Mouse (Mus musculus) embryonic facial prominence, embryonic 14.5 days (tissue): ENCODE measurements around the gene Prok1. TPM values are rescaled to one million over a fixed set of nuclear protein-coding genes. Genes with fewer than 3 reads are reported as not detected.

Source experiments
- ATAC-seq: fragments of 200-750 bp; cut with Nextera tagmentation; 2 replicates; pipeline ENCODE4 v1.8.0; 2017; ENCODE audit warnings: low read depth, moderate number of reproducible peaks, moderate TSS enrichment
- DNase-seq: peaks from one replicate; pipeline ENCODE4 v3.0.0-alpha.2; 2015; ENCODE audit warnings: low spot score
- H3K27ac ChIP-seq: fragments of 300-500 bp; sonication (generic); replicated peaks from 2 replicates; pipeline ENCODE4 v1.5.1; 2014; ENCODE audit warnings: low read depth, mild to moderate bottlenecking, low read length, moderate library complexity
- H3K27me3 ChIP-seq: fragments of 300-500 bp; sonication (generic); replicated peaks from 2 replicates; pipeline ENCODE4 v1.6.1; 2014; ENCODE audit warnings: low read length; ENCODE audit not compliant: control insufficient read depth, insufficient read depth
- H3K36me3 ChIP-seq: fragments of 300-500 bp; sonication (generic); 2 replicates; pipeline ENCODE4 v1.6.1; 2014; ENCODE audit warnings: low read length, mixed read lengths; ENCODE audit not compliant: control insufficient read depth, insufficient read depth
- H3K4me1 ChIP-seq: fragments of 300-500 bp; sonication (generic); 2 replicates; pipeline ENCODE4 v1.6.1; 2014; ENCODE audit warnings: antibody characterized with exemption, low read length; ENCODE audit not compliant: control insufficient read depth, insufficient read depth
- H3K4me2 ChIP-seq: fragments of 300-500 bp; sonication (generic); 2 replicates; pipeline ENCODE4 v1.6.1; 2014; ENCODE audit warnings: low read depth, mild to moderate bottlenecking, low read length, moderate library complexity, mixed read lengths
- H3K4me3 ChIP-seq: fragments of 300-500 bp; sonication (generic); 2 replicates; pipeline ENCODE4 v1.5.1; 2014; ENCODE audit warnings: low read depth, mild to moderate bottlenecking, low read length
- H3K9ac ChIP-seq: fragments of 300-500 bp; sonication (generic); 2 replicates; pipeline ENCODE4 v1.6.1; 2014; ENCODE audit warnings: low read depth, mild to moderate bottlenecking, low read length, moderate library complexity, mixed read lengths
- H3K9me3 ChIP-seq: fragments of 300-500 bp; sonication (generic); 2 replicates; pipeline ENCODE4 v1.6.1; 2016; ENCODE audit warnings: low read length; ENCODE audit not compliant: control insufficient read depth
- WGBS: fragments of 180-500 bp; shearing (Covaris S2); extraction: QIAGEN DNeasy Blood & Tissue Kit; methylation state at CpG from one replicate; pipeline ENCODE4 v1.1.7; 2014; 5-methylcytosine and 5-hydroxymethylcytosine counted together
- polyA plus RNA-seq: library from polyadenylated mRNA; unstranded; fragments of >200 nt; fragmentation: Nextera tagmentation; extraction: Ambion mirVana; gene quantifications from 2 replicates; pipeline ENCODE4 v1.2.1, GENCODE M21; 2014

Prok1 gene
- polyA plus RNA-seq, 1 experiment from 2014 or later, result not detected

DNA sequence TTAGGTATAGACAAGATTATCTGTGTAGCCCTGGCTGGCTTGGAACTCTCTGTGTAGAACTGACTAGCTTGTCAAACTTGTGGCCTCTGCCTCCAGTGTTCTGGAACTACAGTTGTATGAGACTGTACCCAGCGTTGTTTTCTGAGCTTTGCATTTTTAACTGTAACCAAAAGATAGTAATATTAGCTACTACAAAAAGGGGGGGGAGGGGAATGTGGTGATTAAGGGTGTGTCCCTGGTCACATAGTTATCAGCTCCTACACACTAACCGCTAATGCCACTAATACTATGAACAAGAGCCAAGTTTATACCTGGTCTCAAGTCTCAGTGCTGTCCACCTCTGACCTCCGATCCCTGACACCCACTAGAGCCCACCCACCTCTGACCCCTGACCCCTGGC lies 32.9 kb upstream of the Prok1 start:
- Histone ChIP-seq H3K4me3 (no peak overlapping the region), H3K4me1 (no peaks in the 10 kb centered on the region), H3K9me3 (no peaks in the 10 kb centered on the region), H3K9ac (no peak overlapping the region), H3K4me2 (no peak overlapping the region), H3K27me3 (no peaks in the 10 kb centered on the region; the same call in 1 of the 2 replicates), H3K27ac (no peak overlapping the region), H3K36me3 (no peaks in the 10 kb centered on the region)
- ATAC-seq (no peak), DNase-seq (no peak)
- 84% methylated on average over 3 of the region's 3 CpGs for WGBS

DNA sequence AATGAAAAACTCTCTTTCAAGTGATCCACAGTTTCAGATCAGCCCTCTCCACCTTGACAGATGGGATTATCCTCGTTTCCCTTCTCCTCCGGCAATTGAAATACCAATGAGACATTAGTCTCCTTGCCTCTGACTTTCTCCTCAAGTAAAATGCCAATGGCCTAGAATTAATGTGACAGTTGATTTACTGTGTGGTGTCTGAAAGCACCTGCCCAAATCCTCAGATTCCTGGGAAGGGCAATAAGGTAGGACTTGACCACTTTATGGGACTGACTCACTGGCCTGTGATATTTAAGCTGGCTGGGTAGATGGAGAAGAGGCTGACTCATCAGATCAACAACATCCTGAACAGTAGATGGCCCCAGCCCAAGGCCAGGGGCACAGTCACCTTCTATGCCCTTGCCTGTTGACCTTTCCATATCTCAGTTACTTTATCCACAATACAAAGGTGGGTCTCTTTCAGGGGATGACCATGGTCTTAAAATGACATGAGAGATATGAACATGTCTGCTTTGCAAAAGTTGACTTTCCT lies 27.4 kb upstream of the Prok1 start:
- Histone ChIP-seq H3K4me3 (no peak overlapping the region), H3K36me3 (no peaks in the 10 kb centered on the region), H3K9me3 (no peaks in the 10 kb centered on the region), H3K27me3 (no peaks in the 10 kb centered on the region), H3K9ac (no peak overlapping the region), H3K4me2 (no peak overlapping the region), H3K4me1 (no peaks in the 10 kb centered on the region), H3K27ac (no peak overlapping the region)
- ATAC-seq (no peak), DNase-seq (no peak)
- 74% methylated on average over 2 of the region's 2 CpGs for WGBS

GRCm38 (mm10) chr3:107261851-107262165 lies 22.3 kb upstream of the Prok1 start:
- no peak overlapping the region for H3K9ac ChIP-seq
- no peaks in the 10 kb centered on the region for H3K9me3 ChIP-seq
- H3K4me2 ChIP-seq, result no peak overlapping the region
- no peak for DNase-seq
- 38% methylated on average over 7 of the region's 7 CpGs for WGBS
- ATAC-seq, result peak; percentile 19; the same call in 1 of the 2 replicates
- no peaks in the 10 kb centered on the region for H3K27me3 ChIP-seq
- 0 out of 2 replicates have a peak overlapping the region, but pooled peaks have one; percentile 21 for H3K27ac ChIP-seq
- 0 out of 2 replicates have a peak, but pooled peaks cover 6% of the 10 kb centered on the region for H3K4me1 ChIP-seq
- no peaks in the 10 kb centered on the region for H3K36me3 ChIP-seq
- no peak overlapping the region for H3K4me3 ChIP-seq

DNA sequence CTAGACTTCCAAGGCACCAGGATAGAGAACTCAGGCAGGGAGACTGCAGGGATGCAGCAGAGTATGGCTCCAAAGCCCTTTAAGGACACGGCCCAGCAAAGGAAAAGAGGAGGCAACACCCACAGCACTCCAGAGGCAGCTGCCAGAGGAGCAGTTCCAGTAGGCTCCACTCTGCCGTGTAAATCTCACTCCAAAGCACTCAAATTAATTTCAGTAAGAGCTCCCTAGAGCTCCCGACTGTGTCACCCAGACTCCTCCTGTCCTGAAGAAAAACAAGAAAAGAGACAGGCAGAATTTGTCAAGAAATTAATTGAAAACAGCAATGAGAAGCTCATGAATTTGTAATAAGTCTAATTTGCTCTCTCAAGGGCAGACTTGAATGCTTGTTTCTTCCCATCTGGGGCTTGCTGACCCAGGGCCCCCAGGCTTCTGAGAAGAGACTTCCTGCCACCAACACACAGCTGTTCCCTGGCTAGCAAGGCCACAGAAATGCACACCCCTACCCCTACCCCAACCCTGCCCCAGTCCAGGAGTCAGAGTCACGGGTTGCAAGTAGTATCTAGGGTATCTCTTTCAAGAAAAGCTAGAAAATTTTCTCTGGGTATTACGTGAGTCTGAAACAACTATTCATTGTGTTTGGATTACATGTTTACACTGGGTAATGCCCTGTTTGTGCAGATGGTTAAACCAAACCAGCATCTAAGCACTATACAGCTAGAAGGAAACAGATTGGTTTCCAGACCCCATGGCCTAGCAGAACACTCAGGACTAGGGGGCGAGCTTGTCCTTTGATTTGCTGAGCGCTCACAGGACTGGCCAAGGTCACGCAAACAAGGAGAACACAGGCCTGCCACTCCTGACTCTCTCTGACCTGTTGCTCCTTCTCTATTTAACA lies 21.7 kb upstream of the Prok1 start:
- 36% methylated on average over 8 of the region's 8 CpGs for WGBS
- Histone ChIP-seq H3K4me2 (no peak overlapping the region), H3K36me3 (no peaks in the 10 kb centered on the region), H3K9me3 (no peaks in the 10 kb centered on the region), H3K4me1 (0 out of 2 replicates have a peak, but pooled peaks cover 6% of the 10 kb centered on the region), H3K27me3 (no peaks in the 10 kb centered on the region), H3K27ac (0 out of 2 replicates have a peak overlapping the region, but pooled peaks have one; percentile 21), H3K9ac (no peak overlapping the region), H3K4me3 (no peak overlapping the region)
- ATAC-seq (peak; percentile 62; the same call in 1 of the 2 replicates), DNase-seq (no peak)

- H3K27ac ChIP-seq, result no peak overlapping the region
- WGBS, result 54% methylated on average over 5 of the region's 5 CpGs
- no peaks in the 10 kb centered on the region for H3K36me3 ChIP-seq
- H3K4me3 ChIP-seq, result no peak overlapping the region
- no peak overlapping the region for H3K4me2 ChIP-seq
- no peaks in the 10 kb centered on the region for H3K9me3 ChIP-seq
- no peak overlapping the region for H3K9ac ChIP-seq
- DNase-seq, result no peak
- no peaks in the 10 kb centered on the region for H3K27me3 ChIP-seq
- 0 out of 2 replicates have a peak, but pooled peaks cover 6% of the 10 kb centered on the region for H3K4me1 ChIP-seq
- ATAC-seq, result no peak
Measured at GRCm38 (mm10) chr3:107257924-107258323, 18.4 kb upstream of the Prok1 start.

- WGBS, result 61% methylated on average over 7 of the region's 7 CpGs
- DNase-seq (no peak), ATAC-seq (no peak)
- Histone ChIP-seq H3K36me3 (no peaks in the 10 kb centered on the region), H3K27me3 (no peaks in the 10 kb centered on the region), H3K4me2 (no peak overlapping the region), H3K27ac (no peak overlapping the region), H3K4me3 (no peak overlapping the region), H3K4me1 (0 out of 2 replicates have a peak, but pooled peaks cover 6% of the 10 kb centered on the region), H3K9me3 (no peaks in the 10 kb centered on the region), H3K9ac (no peak overlapping the region)
Measured at GRCm38 (mm10) chr3:107256724-107257123, 17.2 kb upstream of the Prok1 start.

DNA sequence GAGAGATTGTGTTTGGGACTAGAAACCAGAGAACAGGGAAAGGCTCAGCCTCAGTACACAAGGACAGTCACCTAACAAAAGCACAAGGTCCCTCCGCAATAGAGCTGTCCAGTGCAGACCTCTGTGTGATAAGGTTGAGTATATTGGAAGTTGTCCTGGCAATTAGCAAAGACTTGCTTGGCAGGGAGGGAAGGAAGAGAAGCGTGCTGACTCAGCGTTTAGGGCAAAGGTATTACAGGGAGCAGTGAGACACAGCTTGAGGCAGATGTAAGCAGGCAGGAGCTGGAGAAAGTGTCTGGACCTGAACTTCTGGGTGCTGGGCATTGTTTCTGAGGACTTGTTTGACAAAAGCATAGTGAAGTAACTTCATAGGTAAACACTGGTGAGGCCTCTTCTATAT lies 16.5 kb upstream of the Prok1 start:
- Histone ChIP-seq H3K9me3 (no peaks in the 10 kb centered on the region), H3K27ac (no peak overlapping the region), H3K9ac (no peak overlapping the region), H3K4me1 (0 out of 2 replicates have a peak, but pooled peaks cover 3% of the 10 kb centered on the region), H3K27me3 (no peaks in the 10 kb centered on the region), H3K36me3 (no peaks in the 10 kb centered on the region), H3K4me3 (no peak overlapping the region), H3K4me2 (no peak overlapping the region)
- DNase-seq, result no peak
- ATAC-seq, result no peak
- 82% methylated on average over 3 of the region's 3 CpGs for WGBS

DNA sequence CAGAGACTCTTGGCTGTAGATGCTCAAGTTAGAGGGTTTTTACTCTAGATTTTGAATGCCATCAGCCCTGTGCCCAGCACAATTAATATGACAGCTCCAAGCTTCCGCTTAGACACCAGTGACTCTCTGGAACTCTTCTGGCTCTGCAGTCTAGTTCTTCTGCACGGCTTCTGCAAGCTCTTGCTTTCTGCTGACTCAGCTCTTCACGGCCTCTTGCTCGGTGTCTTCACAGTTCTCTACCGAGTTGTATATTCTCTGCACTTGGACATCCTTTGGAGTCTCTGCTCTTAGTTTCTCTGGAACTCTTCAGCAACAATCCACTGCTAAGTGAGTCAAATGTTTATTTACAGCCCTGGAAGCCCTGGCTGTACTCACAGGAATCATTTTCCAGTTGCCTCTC lies 14.4 kb upstream of the Prok1 start:
- no peaks in the 10 kb centered on the region for H3K4me1 ChIP-seq
- ATAC-seq (no peak), DNase-seq (no peak)
- H3K36me3 ChIP-seq, result no peaks in the 10 kb centered on the region
- H3K9ac ChIP-seq, result no peak overlapping the region
- H3K27ac ChIP-seq, result no peak overlapping the region
- no peak overlapping the region for H3K4me3 ChIP-seq
- H3K27me3 ChIP-seq, result no peaks in the 10 kb centered on the region
- 73% methylated on average over 5 of the region's 5 CpGs for WGBS
- no peaks in the 10 kb centered on the region for H3K9me3 ChIP-seq
- no peak overlapping the region for H3K4me2 ChIP-seq
